Mouse (Mus musculus) layer of hippocampus, adult 2 months (tissue): ENCODE measurements at regions not wholly inside any gene's neighbourhood (a gene's known extent, or its start where the extent isn't known, plus 50 kb on each side); places are given as distances from the start of the nearest gene placed in this dataset.

ENCODE experiments used
- DNase-seq, 2 experiments: peaks; one replicate each; pipeline ENCODE4 v3.0.0; 2022; ENCODE audit warnings: low spot score in 2 of 2
- H3K27ac ChIP-seq: fragments of 200-600 bp; 2 replicates; pipeline ENCODE4 v1.8.1; 2022
- H3K4me3 ChIP-seq: fragments of 200-600 bp; 2 replicates; pipeline ENCODE4 v1.8.1; 2022; ENCODE audit warnings: mild to moderate bottlenecking
- CTCF ChIP-seq: fragments of 200-600 bp; conservative IDR thresholded peaks from 2 replicates; pipeline ENCODE4 v1.8.1; 2022; ENCODE audit warnings: antibody characterized with exemption, mild to moderate bottlenecking, moderate library complexity

DNA sequence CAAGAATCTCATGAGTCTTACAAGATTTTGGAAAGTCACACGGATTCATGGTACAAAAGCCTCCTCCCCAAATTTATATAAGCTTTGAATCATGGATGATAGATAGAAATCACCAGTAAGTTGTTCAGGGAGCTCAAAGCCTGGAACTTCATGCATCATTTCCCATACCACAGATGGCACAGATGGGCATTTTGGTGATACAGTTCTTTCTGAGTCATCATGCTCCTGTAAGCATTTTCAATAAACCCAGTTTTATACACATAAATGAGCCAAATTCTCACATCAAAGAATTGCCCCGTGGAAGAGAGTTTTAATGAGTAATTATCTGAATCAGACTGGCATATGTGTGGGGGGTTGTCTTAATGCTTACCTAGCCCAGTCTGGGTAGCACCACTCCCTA is 379.1 kb upstream of the Anxa10 start:
- DNase-seq = peak; percentile 31 to 55
- H3K27ac ChIP-seq = no peak overlapping the region
- no peak for TF ChIP-seq CTCF

DNA sequence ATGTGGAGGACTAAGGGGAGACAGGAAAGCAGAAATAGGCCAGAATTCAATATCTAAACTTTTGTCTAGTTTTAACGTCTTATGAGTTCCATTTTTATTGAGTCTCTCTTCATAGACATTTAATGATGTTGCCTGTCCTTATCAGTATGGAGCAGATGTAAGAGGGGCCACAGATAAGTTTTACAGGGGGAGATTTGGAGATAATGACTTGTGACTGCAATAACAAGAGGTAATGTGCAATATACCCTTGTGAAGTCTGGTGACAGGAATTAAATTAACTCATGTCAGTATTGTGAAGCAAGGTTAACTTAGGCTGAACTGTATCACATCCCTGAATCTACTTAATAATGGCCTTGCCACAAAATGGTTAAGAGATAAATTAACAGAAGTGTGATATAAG is 359.6 kb upstream of the Anxa10 start:
- DNase-seq = no peak
- TF ChIP-seq CTCF = no peak
- Histone ChIP-seq H3K4me3 (no peak overlapping the region), H3K27ac (no peak overlapping the region)

More for the DNA sequence above, 379.1 kb upstream of the Anxa10 start:
- no peak overlapping the region for H3K4me3 ChIP-seq
